Mouse (Mus musculus) bone marrow macrophage, adult 2 months (primary cell): ENCODE results near the gene Mcrip1. TPM values are rescaled to one million over a fixed set of nuclear protein-coding genes. Genes with fewer than 3 reads are reported as not detected.

Experiments used
- H3K27ac ChIP-seq: 2 replicates; pipeline ENCODE4 v1.5.1; 2012; ENCODE audit warnings: low read depth, low read length; ENCODE audit not compliant: insufficient read depth
- H3K4me1 ChIP-seq: 2 replicates; pipeline ENCODE4 v1.6.1; 2012; ENCODE audit warnings: low read length; ENCODE audit not compliant: control insufficient read depth, insufficient read depth
- H3K4me3 ChIP-seq: 2 replicates; pipeline ENCODE4 v1.5.1; 2012; ENCODE audit warnings: mild to moderate bottlenecking, low read length, moderate library complexity; ENCODE audit not compliant: insufficient read depth
- CTCF ChIP-seq: IDR thresholded peaks from 2 replicates; pipeline ENCODE4 v1.5.1; 2012; ENCODE audit warnings: low read depth, mild to moderate bottlenecking, low read length, moderate library complexity
- POLR2A ChIP-seq: IDR thresholded peaks from 2 replicates; pipeline ENCODE4 v1.6.1; 2012; ENCODE audit warnings: mild to moderate bottlenecking, low read depth, low read length, borderline replicate concordance
- polyA plus RNA-seq: library from polyadenylated mRNA; stranded (reverse); fragments of >200 nt; gene quantifications from 2 replicates; pipeline ENCODE4 v1.2.4, GENCODE M21; 2012; ENCODE audit not compliant: missing spikeins, insufficient read depth, insufficient read length

The Mcrip1 gene
- polyA plus RNA-seq, 1 experiment, result 63.5 TPM

- H3K4me1 ChIP-seq, result 0 out of 2 replicates have a peak, but pooled peaks cover 2% of the 10 kb centered on the region
- no peak overlapping the region for H3K27ac ChIP-seq
- no peak for TF ChIP-seq CTCF
- TF ChIP-seq POLR2A, result no peak
- no peak overlapping the region for H3K4me3 ChIP-seq
Observed at GRCm38 (mm10) chr11:120531646-120532045, 17.9 kb downstream of the Mcrip1 start.

DNA sequence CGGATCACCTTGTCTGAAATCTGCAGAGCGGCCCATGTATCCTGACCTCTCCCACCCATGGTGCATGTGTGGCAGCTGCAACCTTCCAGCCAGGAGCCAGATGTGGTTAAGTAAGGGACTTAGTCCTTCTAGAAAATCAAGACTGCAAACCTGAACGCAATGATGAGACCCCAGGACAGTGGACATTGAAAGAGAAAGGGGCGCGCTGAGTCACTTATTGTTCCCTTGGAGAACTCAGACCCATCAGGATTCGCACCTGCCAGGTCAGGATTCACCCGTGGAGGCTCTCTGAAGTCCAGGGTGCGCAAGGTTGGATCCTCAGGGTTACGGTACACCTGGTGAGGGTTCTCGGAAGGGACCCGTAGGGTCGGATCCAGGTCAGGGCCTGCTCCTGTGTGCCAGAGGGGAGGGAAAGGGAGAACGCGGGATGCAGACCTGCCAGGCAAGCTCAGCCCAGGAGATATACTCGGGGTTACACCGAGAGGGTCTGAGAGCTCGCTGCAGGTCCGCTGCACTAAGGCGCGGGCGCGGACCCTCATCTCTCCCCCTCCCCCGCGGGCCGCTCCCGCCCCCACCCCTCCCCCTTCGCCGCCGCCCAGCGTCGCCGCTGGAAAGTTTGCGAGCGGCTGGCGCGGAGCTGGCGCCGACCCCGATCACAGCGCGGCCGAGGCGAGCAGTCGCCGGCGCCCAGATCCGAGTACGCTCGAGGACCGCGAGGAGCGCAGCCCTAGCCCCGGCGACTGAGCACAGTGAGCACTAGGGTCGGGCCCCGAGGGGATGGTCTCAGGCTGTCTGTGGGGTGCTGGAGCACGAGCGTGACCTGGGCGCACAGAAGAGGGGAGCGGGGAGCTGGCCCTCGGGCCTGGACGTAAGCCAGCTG is 19.2 kb downstream of the Mcrip1 start, which contains the start of gene Gcgr:
Gene Gcgr (plus strand): TSS at position 615 of the 880 bp plus-strand sequence.
- peak within 1 kb of the TSS; percentile 47 for H3K4me3 ChIP-seq
- no peak within 1 kb of the TSS for H3K27ac ChIP-seq
- peaks cover 12% of the 10 kb centered on the region for H3K4me1 ChIP-seq
- TF ChIP-seq CTCF (no peak), POLR2A (no peak)

GRCm38 (mm10) chr11:120528903-120529302 is 20.6 kb downstream of the Mcrip1 start:
- Histone ChIP-seq H3K4me3 (no peak overlapping the region), H3K4me1 (peaks cover 12% of the 10 kb centered on the region), H3K27ac (no peak overlapping the region)
- TF ChIP-seq POLR2A, result no peak
- TF ChIP-seq CTCF, result no peak

DNA sequence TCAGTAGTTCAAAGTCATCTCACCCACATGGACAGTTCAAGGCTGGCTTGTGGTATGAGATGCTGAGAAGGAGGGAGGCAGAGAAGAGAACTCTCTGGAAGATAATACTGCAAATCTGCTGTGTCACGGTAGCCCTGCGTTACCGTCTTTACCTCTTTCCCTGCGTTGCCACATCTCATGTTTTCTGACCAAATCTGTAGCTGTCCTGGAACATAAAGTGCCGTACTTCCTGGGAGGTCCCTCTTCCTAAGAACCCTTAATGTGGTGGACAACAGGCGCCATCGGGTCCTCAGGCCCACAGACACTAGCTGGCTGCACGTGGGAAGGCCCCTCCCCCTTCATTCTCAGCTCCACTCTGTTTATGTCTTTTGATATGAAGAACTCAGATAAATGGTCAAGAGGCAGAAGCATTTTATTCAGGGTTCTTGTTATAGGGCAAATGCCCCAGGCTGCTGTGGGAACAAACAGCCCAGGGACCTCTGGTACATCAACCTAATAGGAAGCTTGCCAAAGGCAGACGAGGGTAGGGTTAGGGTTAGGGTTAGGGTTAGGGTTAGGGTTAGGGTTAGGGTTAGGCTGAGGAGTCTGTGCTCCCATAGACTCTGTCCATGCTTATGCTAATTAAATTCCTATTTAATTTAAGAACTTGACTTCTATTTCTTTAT is 21.7 kb downstream of the Mcrip1 start:
- Histone ChIP-seq H3K4me1 (peaks cover 12% of the 10 kb centered on the region), H3K4me3 (no peak overlapping the region), H3K27ac (no peak overlapping the region)
- TF ChIP-seq POLR2A, result no peak
- no peak for TF ChIP-seq CTCF

- peak overlapping the region; percentile 70 for H3K27ac ChIP-seq
- H3K4me3 ChIP-seq, result no peak overlapping the region
- peaks cover 10% of the 10 kb centered on the region for H3K4me1 ChIP-seq
- TF ChIP-seq CTCF (no peak), POLR2A (no peak)
Observed at GRCm38 (mm10) chr11:120525959-120526358, 23.6 kb downstream of the Mcrip1 start.

- Histone ChIP-seq H3K4me3 (no peak overlapping the region), H3K4me1 (peaks cover 31% of the 10 kb centered on the region), H3K27ac (no peak overlapping the region)
- TF ChIP-seq CTCF, result no peak
- no peak for TF ChIP-seq POLR2A
Observed at GRCm38 (mm10) chr11:120522581-120522980, 26.9 kb downstream of the Mcrip1 start.

DNA sequence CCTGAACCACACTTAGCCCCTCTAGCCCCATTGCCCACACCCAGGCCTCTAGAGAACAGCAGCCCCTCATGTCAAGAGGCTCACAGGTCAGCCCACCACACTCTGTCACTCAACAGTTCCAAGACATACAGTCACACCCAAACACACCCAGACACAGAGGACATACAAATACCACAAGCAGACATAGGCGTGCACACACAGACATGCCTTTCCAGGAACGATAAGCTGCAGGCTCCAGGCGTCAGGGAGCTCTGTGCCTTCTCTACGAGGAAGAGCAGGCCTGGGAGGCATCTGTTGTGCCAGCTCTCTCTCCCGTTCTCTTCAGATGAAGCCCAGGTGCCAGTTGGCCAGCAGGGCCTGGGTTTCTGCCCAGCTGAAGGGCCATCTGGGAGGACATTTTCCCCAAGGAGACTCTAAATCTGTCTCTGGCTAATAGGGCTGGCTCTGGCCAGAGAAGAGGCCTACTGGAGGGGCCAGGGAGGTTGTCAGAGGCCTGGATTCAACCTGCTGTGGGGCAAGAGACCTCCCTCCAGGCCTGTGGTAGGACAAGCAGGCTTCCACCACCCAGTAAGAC is 28.5 kb downstream of the Mcrip1 start:
- no peak overlapping the region for H3K4me3 ChIP-seq
- H3K27ac ChIP-seq, result no peak overlapping the region
- TF ChIP-seq POLR2A, result no peak
- TF ChIP-seq CTCF, result no peak
- peaks cover 25% of the 10 kb centered on the region for H3K4me1 ChIP-seq

DNA sequence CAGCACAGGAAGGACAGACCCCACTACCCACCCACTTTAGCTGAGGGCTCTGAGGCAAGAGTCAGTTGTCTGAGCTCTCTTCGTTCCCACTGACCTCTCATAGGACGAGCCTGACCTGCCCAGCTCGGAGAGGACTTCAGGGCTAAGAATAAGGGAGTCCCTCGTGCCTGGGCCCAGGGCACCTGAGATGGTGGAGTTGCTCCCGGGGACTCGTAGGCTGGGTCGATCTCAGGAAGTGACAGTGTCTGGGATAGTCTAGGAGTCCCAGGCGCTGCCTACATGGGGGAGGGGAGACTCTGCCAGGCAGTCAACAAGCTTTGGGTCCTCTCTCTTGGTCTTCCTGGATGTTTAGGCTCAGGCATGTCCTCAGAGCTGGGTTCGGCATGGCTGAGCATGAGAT is 29.0 kb downstream of the Mcrip1 start:
- TF ChIP-seq CTCF (no peak), POLR2A (no peak)
- Histone ChIP-seq H3K27ac (no peak overlapping the region), H3K4me3 (no peak overlapping the region), H3K4me1 (peaks cover 22% of the 10 kb centered on the region)

DNA sequence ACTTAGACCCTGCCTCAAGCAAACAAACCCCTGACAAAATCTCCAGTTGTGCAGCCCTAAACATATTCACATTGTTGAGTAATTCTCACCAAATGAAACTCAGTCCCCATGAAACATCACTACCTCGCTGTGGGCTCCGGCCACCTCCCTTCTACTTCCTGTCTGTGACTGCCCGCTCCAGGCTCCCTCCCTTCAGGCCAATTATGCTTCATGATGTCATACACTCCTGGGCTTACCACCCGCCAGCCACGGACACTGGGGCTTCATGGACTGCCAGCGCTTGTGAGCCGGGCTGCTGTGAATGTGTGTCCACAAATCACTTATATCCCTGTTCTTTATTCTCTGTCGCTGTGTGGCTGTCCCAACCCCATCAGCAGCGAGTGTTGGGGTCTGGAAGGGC is 29.8 kb downstream of the Mcrip1 start:
- H3K27ac ChIP-seq, result peak overlapping the region; percentile 67
- H3K4me1 ChIP-seq, result peaks cover 21% of the 10 kb centered on the region

GRCm38 (mm10) chr11:120518558-120518957 is 31.0 kb downstream of the Mcrip1 start:
- Histone ChIP-seq H3K4me3 (peak overlapping the region; percentile 12), H3K27ac (peak overlapping the region; percentile 58), H3K4me1 (peaks cover 21% of the 10 kb centered on the region)
- no peak for TF ChIP-seq POLR2A
- no peak for TF ChIP-seq CTCF

More for the DNA sequence above, 29.8 kb downstream of the Mcrip1 start:
- TF ChIP-seq CTCF, result no peak
- TF ChIP-seq POLR2A, result no peak
- peak overlapping the region; percentile 32 for H3K4me3 ChIP-seq

DNA sequence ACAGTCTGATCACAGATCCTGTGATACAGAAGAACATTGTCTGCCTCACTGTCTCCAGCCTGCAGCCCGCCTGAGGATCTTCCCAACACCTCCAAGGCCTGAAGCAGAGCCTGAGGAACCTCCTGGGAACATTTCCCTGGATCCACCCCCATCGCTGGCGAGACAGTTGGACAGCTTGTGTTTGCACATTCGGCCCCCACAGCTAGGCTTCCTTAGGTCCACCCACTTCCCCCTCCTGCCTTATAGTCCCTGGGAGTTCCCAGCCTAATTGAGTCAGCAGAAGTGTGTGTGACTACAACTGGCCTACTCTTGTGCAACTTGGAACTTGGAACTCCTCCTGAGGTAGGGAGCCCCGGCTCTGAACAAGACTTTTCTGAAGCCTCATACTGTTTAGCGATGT is 31.5 kb downstream of the Mcrip1 start:
- peaks cover 21% of the 10 kb centered on the region for H3K4me1 ChIP-seq
- H3K27ac ChIP-seq, result peak overlapping the region; percentile 60
- H3K4me3 ChIP-seq, result peak overlapping the region; percentile 12
- TF ChIP-seq POLR2A (no peak), CTCF (no peak)
